ENCODE assay signal across 8 mouse cellular contexts in the genomic region with DNA sequence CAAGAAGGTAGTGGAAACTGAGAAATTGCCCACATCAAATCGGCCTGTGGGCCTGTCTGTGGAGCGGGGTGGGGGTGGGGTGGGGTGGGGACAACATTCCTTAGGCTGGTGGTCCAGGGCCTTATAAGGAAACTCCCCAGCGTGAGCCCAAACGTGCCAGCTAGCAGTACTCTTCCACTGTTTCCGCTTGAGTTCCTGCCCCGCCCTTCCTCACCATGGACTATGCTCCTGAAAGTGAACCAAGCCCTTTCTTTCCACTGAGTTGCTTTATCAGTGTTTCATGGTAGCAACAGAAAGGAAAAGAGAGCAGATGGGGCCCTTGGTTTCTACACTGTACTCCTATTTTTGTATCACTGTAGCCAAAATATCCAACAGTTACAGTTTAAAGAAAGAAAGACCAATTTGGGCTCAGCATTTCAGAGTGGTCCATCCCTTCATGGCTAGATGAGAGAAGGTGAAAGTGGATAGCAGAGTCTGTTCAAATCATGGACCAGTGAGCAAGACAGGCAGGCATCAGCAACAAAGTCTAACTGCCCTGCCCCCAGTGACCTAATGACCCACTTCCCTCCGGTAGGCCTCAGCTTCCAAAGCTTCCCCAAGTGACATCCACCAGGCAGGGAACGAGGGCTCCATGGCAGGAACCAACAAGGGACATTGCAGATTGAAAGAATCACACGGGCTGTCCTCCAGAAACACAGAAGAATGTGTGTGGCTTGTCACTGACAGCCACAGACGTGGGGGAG. TPM values are rescaled to one million over a fixed set of nuclear protein-coding genes. Genes with fewer than 3 reads are reported as not detected.
A peak's percentile ranks its signal among the peaks of the same experiment; 100 is the strongest.
DNase-seq lines count a peak whose midpoint lies in the region; ATAC-seq and TF ChIP-seq lines count a peak whose summit lies in the region.

No protein-coding gene starts in this region.

- H3K27ac ChIP-seq in ES-E14 (ENCODE audit: insufficient read depth, low read depth, low read length, poor library complexity, severe bottlenecking) = peak overlapping the region; percentile 77
- H3K27ac ChIP-seq in embryonic facial prominence, embryonic 10.5 days (replicated peaks) = peak overlapping the region; percentile 86
- peak overlapping the region; percentile 70 for H3K27ac ChIP-seq in hindbrain, embryonic 13.5 days
- peak overlapping the region; percentile 94 for H3K27ac ChIP-seq in limb, embryonic 15.5 days
- H3K27ac ChIP-seq in neural tube, embryonic 14.5 days (ENCODE audit: low read depth, low read length) = peak overlapping the region; percentile 0; the same call in 1 of the 2 replicates

- in situ Hi-C loops in ES-E14 (cut with MboI; ENCODE audit: low sequenced_read_pairs in 2 of 2, unreplicated experiment in 2 of 2) = no loop called here

- ATAC-seq in hindbrain, embryonic 13.5 days (ENCODE audit: low FRiP score) = no peak
- peak; percentile 64; the same call in 1 of the 2 replicates for ATAC-seq in limb, embryonic 15.5 days (ENCODE audit: insufficient number of reproducible peaks, low FRiP score, low TSS enrichment, low read depth)
- no peak for ATAC-seq in neural tube, embryonic 14.5 days (ENCODE audit: low read depth)

- H3K36me3 ChIP-seq in ES-E14 (ENCODE audit: control insufficient read depth, insufficient read depth, low read length, poor library complexity, severe bottlenecking) = peaks cover 10% of the 10 kb centered on the region
- H3K36me3 ChIP-seq in embryonic facial prominence, embryonic 10.5 days (replicated peaks) = no peaks in the 10 kb centered on the region
- H3K36me3 ChIP-seq in hindbrain, embryonic 13.5 days = no peaks in the 10 kb centered on the region
- no peaks in the 10 kb centered on the region for H3K36me3 ChIP-seq in limb, embryonic 15.5 days
- H3K36me3 ChIP-seq in neural tube, embryonic 14.5 days (ENCODE audit: control insufficient read depth, insufficient read depth, low read length) = no peaks in the 10 kb centered on the region

- no peak for DNase-seq in ES-E14 (ENCODE audit: low read depth, low spot score)
- peak; percentile 72 for DNase-seq in embryonic facial prominence, embryonic 10.5 days (ENCODE audit: low spot score)
- DNase-seq in adrenal gland, postnatal 14 days = no peak
- DNase-seq in gastrocnemius, postnatal 10 days = no peak
- no peak for DNase-seq in urinary bladder, postnatal 25 days (ENCODE audit: low spot score)

- no peaks in the 10 kb centered on the region for H3K27me3 ChIP-seq in embryonic facial prominence, embryonic 10.5 days (replicated peaks; ENCODE audit: low read depth, poor library complexity, severe bottlenecking)
- H3K27me3 ChIP-seq in hindbrain, embryonic 13.5 days = no peaks in the 10 kb centered on the region
- H3K27me3 ChIP-seq in limb, embryonic 15.5 days = no peaks in the 10 kb centered on the region
- H3K27me3 ChIP-seq in neural tube, embryonic 14.5 days (ENCODE audit: control insufficient read depth, insufficient read depth, low read length) = no peaks in the 10 kb centered on the region

- H3K9ac ChIP-seq in ES-E14 (ENCODE audit: insufficient read depth, low read depth, low read length, poor library complexity, severe bottlenecking) = peak overlapping the region; percentile 71
- no peak overlapping the region for H3K9ac ChIP-seq in hindbrain, embryonic 13.5 days
- no peak overlapping the region for H3K9ac ChIP-seq in limb, embryonic 15.5 days
- no peak overlapping the region for H3K9ac ChIP-seq in neural tube, embryonic 14.5 days (replicated peaks; ENCODE audit: low read depth, low read length)

- H3K4me2 ChIP-seq in hindbrain, embryonic 13.5 days = no peak overlapping the region
- peak overlapping the region; percentile 25; the same call in 1 of the 2 replicates for H3K4me2 ChIP-seq in limb, embryonic 15.5 days
- no peak overlapping the region for H3K4me2 ChIP-seq in neural tube, embryonic 14.5 days (ENCODE audit: low read depth, low read length)

- H3K9me3 ChIP-seq in ES-E14 (ENCODE audit: control insufficient read depth, insufficient read depth, low read depth, low read length) = no peaks in the 10 kb centered on the region
- H3K9me3 ChIP-seq in embryonic facial prominence, embryonic 10.5 days = no peaks in the 10 kb centered on the region
- H3K9me3 ChIP-seq in hindbrain, embryonic 13.5 days = no peaks in the 10 kb centered on the region
- no peaks in the 10 kb centered on the region for H3K9me3 ChIP-seq in limb, embryonic 15.5 days
- no peaks in the 10 kb centered on the region for H3K9me3 ChIP-seq in neural tube, embryonic 14.5 days (ENCODE audit: control insufficient read depth, low read length)

- peaks cover 20% of the 10 kb centered on the region in 2 experiments for H3K4me1 ChIP-seq in ES-E14 (ENCODE audit: control insufficient read depth in 2 of 2, insufficient read depth in 2 of 2, low read length in 2 of 2, poor library complexity in 1 of 2)
- peaks cover 43% of the 10 kb centered on the region for H3K4me1 ChIP-seq in embryonic facial prominence, embryonic 10.5 days
- peaks cover 21% of the 10 kb centered on the region for H3K4me1 ChIP-seq in hindbrain, embryonic 13.5 days (replicated peaks)
- H3K4me1 ChIP-seq in limb, embryonic 15.5 days = peaks cover 36% of the 10 kb centered on the region
- H3K4me1 ChIP-seq in neural tube, embryonic 14.5 days (ENCODE audit: control insufficient read depth, insufficient read depth, low read length) = peaks cover 5% of the 10 kb centered on the region

- peak overlapping the region; percentile 25 to 37; a peak in 2 of 4 replicates for H3K4me3 ChIP-seq in ES-E14 (ENCODE audit: insufficient read depth in 1 of 2, low read depth in 1 of 2, low read length in 2 of 2, poor library complexity in 1 of 2, severe bottlenecking in 1 of 2)
- peak overlapping the region; percentile 37 for H3K4me3 ChIP-seq in embryonic facial prominence, embryonic 10.5 days
- no peak overlapping the region for H3K4me3 ChIP-seq in hindbrain, embryonic 13.5 days
- H3K4me3 ChIP-seq in limb, embryonic 15.5 days = no peak overlapping the region
- H3K4me3 ChIP-seq in neural tube, embryonic 14.5 days (ENCODE audit: low read depth, low read length) = no peak overlapping the region

- WGBS in embryonic facial prominence, embryonic 10.5 days = 5% methylated on average over 10 of the region's 10 CpGs
- WGBS in hindbrain, embryonic 13.5 days = 7% methylated on average over 10 of the region's 10 CpGs
- WGBS in limb, embryonic 15.5 days = 14% methylated on average over 10 of the region's 10 CpGs
- 5% methylated on average over 10 of the region's 10 CpGs for WGBS in neural tube, embryonic 14.5 days

TF ChIP-seq in ES-E14, 5 proteins besides CTCF, POLR2A, EP300 and RAD21 (continues in another document):
- no peak for TF ChIP-seq MAFK (IDR thresholded peaks at IDR 0.05; ENCODE audit: insufficient read depth, low read depth, low read length)
- no peak for TF ChIP-seq HCFC1 (IDR thresholded peaks at IDR 0.05; ENCODE audit: borderline replicate concordance, insufficient read depth, low read length)
- no peak for TF ChIP-seq ZNF384 (IDR thresholded peaks at IDR 0.05; ENCODE audit: low read depth, low read length)

RNA-seq across cellular contexts. Expression of a gene that starts 5.3 kb away (rescaled TPM):
- total RNA-seq in ES-E14 (2012; rRNA removed) = 464 and 530 TPM in 2 replicates
- polyA plus RNA-seq in embryonic facial prominence, embryonic 10.5 days (2016; fragmentation: Nextera tagmentation; extraction: Ambion mirVana) = 325 and 346 TPM in 2 replicates
- 200 and 202 TPM in 2 replicates for polyA plus RNA-seq in hindbrain, embryonic 13.5 days (2015; fragmentation: Nextera tagmentation; extraction: Ambion mirVana)
- polyA plus RNA-seq in limb, embryonic 15.5 days (2015; fragmentation: Nextera tagmentation; extraction: Ambion mirVana) = 201 and 221 TPM in 2 replicates
- 158 and 160 TPM in 2 replicates for polyA plus RNA-seq in neural tube, embryonic 14.5 days (2014; fragmentation: Nextera tagmentation; extraction: Ambion mirVana)
- total RNA-seq in adrenal gland, postnatal 14 days (2021) = 423 and 480 TPM in 2 replicates
- total RNA-seq in gastrocnemius, postnatal 10 days (2021) = 100 to 1,000 TPM; 244 to 291 TPM

RNA-seq across cellular contexts. Expression of a gene that starts 14.2 kb away (rescaled TPM):
- 17.2 and 18.9 TPM in 2 replicates for total RNA-seq in ES-E14 (2012; rRNA removed)
- 2.2 and 2.8 TPM in 2 replicates for polyA plus RNA-seq in embryonic facial prominence, embryonic 10.5 days (2016; fragmentation: Nextera tagmentation; extraction: Ambion mirVana)
- 2.7 and 2.8 TPM in 2 replicates for polyA plus RNA-seq in hindbrain, embryonic 13.5 days (2015; fragmentation: Nextera tagmentation; extraction: Ambion mirVana)
- 4.7 and 5.6 TPM in 2 replicates for polyA plus RNA-seq in limb, embryonic 15.5 days (2015; fragmentation: Nextera tagmentation; extraction: Ambion mirVana)
- polyA plus RNA-seq in neural tube, embryonic 14.5 days (2014; fragmentation: Nextera tagmentation; extraction: Ambion mirVana) = 1.6 TPM in 2 replicates
- total RNA-seq in adrenal gland, postnatal 14 days (2021) = 3.1 and 7.3 TPM in 2 replicates
- total RNA-seq in gastrocnemius, postnatal 10 days (2021) = 1 to 10 TPM in 1 of 2 experiments, under 1 TPM in 1; 0.63 to 1.7 TPM

RNA-seq across cellular contexts. Expression of a gene that starts 22.0 kb away (rescaled TPM):
- 64.1 and 75.6 TPM in 2 replicates for total RNA-seq in ES-E14 (2012; rRNA removed)
- 75.8 and 81.7 TPM in 2 replicates for polyA plus RNA-seq in embryonic facial prominence, embryonic 10.5 days (2016; fragmentation: Nextera tagmentation; extraction: Ambion mirVana)
- 81.8 and 87.5 TPM in 2 replicates for polyA plus RNA-seq in hindbrain, embryonic 13.5 days (2015; fragmentation: Nextera tagmentation; extraction: Ambion mirVana)
- polyA plus RNA-seq in limb, embryonic 15.5 days (2015; fragmentation: Nextera tagmentation; extraction: Ambion mirVana) = 217 and 232 TPM in 2 replicates
- polyA plus RNA-seq in neural tube, embryonic 14.5 days (2014; fragmentation: Nextera tagmentation; extraction: Ambion mirVana) = 74.5 and 94.4 TPM in 2 replicates
- total RNA-seq in adrenal gland, postnatal 14 days (2021) = 1,138 and 1,196 TPM in 2 replicates
- 100 to 1,000 TPM; 182 to 227 TPM for total RNA-seq in gastrocnemius, postnatal 10 days (2021)

RNA-seq across cellular contexts. Expression of a gene that starts 30.6 kb away (rescaled TPM):
- total RNA-seq in ES-E14 (2012; rRNA removed) = 5.5 and 9.6 TPM in 2 replicates
- 4.4 and 4.9 TPM in 2 replicates for polyA plus RNA-seq in embryonic facial prominence, embryonic 10.5 days (2016; fragmentation: Nextera tagmentation; extraction: Ambion mirVana)
- 5.6 and 6.3 TPM in 2 replicates for polyA plus RNA-seq in hindbrain, embryonic 13.5 days (2015; fragmentation: Nextera tagmentation; extraction: Ambion mirVana)
- 11.6 and 13.8 TPM in 2 replicates for polyA plus RNA-seq in limb, embryonic 15.5 days (2015; fragmentation: Nextera tagmentation; extraction: Ambion mirVana)
- 3.4 and 4.1 TPM in 2 replicates for polyA plus RNA-seq in neural tube, embryonic 14.5 days (2014; fragmentation: Nextera tagmentation; extraction: Ambion mirVana)
- 18.7 and 32.4 TPM in 2 replicates for total RNA-seq in adrenal gland, postnatal 14 days (2021)
- total RNA-seq in gastrocnemius, postnatal 10 days (2021) = 1 to 10 TPM; 3.7 to 7.4 TPM

RNA-seq across cellular contexts. Expression of a gene that starts 35.7 kb away (rescaled TPM):
- total RNA-seq in ES-E14 (2012; rRNA removed) = 17.7 and 20.1 TPM in 2 replicates
- 55.1 and 55.5 TPM in 2 replicates for polyA plus RNA-seq in embryonic facial prominence, embryonic 10.5 days (2016; fragmentation: Nextera tagmentation; extraction: Ambion mirVana)
- polyA plus RNA-seq in hindbrain, embryonic 13.5 days (2015; fragmentation: Nextera tagmentation; extraction: Ambion mirVana) = 58.6 and 59.5 TPM in 2 replicates
- polyA plus RNA-seq in limb, embryonic 15.5 days (2015; fragmentation: Nextera tagmentation; extraction: Ambion mirVana) = 41.5 and 49.2 TPM in 2 replicates
- 67.0 and 77.8 TPM in 2 replicates for polyA plus RNA-seq in neural tube, embryonic 14.5 days (2014; fragmentation: Nextera tagmentation; extraction: Ambion mirVana)
- 38.5 and 43.0 TPM in 2 replicates for total RNA-seq in adrenal gland, postnatal 14 days (2021)
- 10 to 100 TPM; 17.4 to 18.2 TPM for total RNA-seq in gastrocnemius, postnatal 10 days (2021)

Comparison
In these comparisons a context has a peak if more than half of its experiments do, and no peak if none do; other contexts are left out.
1. H3K27ac ChIP-seq: peak in every context shown above with its lines; median percentile 94 in limb, embryonic 15.5 days; 86 in embryonic facial prominence, embryonic 10.5 days; 77 in ES-E14; 70 in hindbrain, embryonic 13.5 days; 0 in neural tube, embryonic 14.5 days.
2. H3K4me3 ChIP-seq: peak in ES-E14 (2 of 2) and embryonic facial prominence, embryonic 10.5 days (single experiment); none in hindbrain, embryonic 13.5 days (single experiment), limb, embryonic 15.5 days (single experiment) and neural tube, embryonic 14.5 days (single experiment).